Mouse (Mus musculus): Measurements from ENCODE around the gene Ern2. TPM values are rescaled to one million over a fixed set of nuclear protein-coding genes. Genes with fewer than 3 reads are reported as not detected.
A peak's percentile ranks its signal among the peaks of the same experiment; 100 is the strongest.

The Ern2 gene
- total RNA-seq, 2 experiments from 2014 or later = not detected

- ATAC-seq (replicated peaks; ENCODE audit: poor library complexity) = no peak
These were observed 26.0 kb downstream of the Ern2 start for GRCm38 (mm10) chr7:122160037-122160436.

GRCm38 (mm10) chr7:122158915-122159902 is 26.8 kb downstream of the Ern2 start, which contains the start of gene Plk1:
Plk1 (plus strand) TSS chr7:122159439.
- ATAC-seq (replicated peaks; ENCODE audit: poor library complexity) = peak; percentile 81

GRCm38 (mm10) chr7:122158488-122158887 is 27.5 kb downstream of the Ern2 start:
- no peak; the same call in 1 of the 2 replicates for ATAC-seq (replicated peaks; ENCODE audit: poor library complexity)

- ATAC-seq (replicated peaks; ENCODE audit: poor library complexity) = no peak
These were observed 33.5 kb downstream of the Ern2 start for GRCm38 (mm10) chr7:122152473-122152872.

GRCm38 (mm10) chr7:122140991-122141390 is 45.0 kb downstream of the Ern2 start:
- no peak for ATAC-seq (replicated peaks; ENCODE audit: poor library complexity)

- peak; percentile 54; the same call in 1 of the 2 replicates for ATAC-seq (replicated peaks; ENCODE audit: poor library complexity)
These were observed 47.8 kb downstream of the Ern2 start for GRCm38 (mm10) chr7:122138190-122138589.

- ATAC-seq (replicated peaks; ENCODE audit: poor library complexity) = no peak
These were observed 48.9 kb downstream of the Ern2 start for GRCm38 (mm10) chr7:122137071-122137470.

GRCm38 (mm10) chr7:122135070-122135469 is 50.9 kb downstream of the Ern2 start:
- peak; percentile 38 for ATAC-seq (replicated peaks; ENCODE audit: poor library complexity)

GRCm38 (mm10) chr7:122133338-122133625 is 52.7 kb downstream of the Ern2 start:
- no peak; the same call in 1 of the 2 replicates for ATAC-seq (replicated peaks; ENCODE audit: poor library complexity)

- peak; percentile 91 for ATAC-seq (replicated peaks; ENCODE audit: poor library complexity)
These were observed 53.3 kb downstream of the Ern2 start, which contains the start of the genes Palb2 and Dctn5 for GRCm38 (mm10) chr7:122132497-122133337. Palb2 (minus strand) TSS chr7:122132985. Dctn5 (plus strand) TSS chr7:122133041.

- ATAC-seq (replicated peaks; ENCODE audit: poor library complexity) = no peak
These were observed 54.2 kb downstream of the Ern2 start for GRCm38 (mm10) chr7:122131834-122132233.

- no peak for ATAC-seq (replicated peaks; ENCODE audit: poor library complexity)
These were observed 59.1 kb downstream of the Ern2 start for GRCm38 (mm10) chr7:122126946-122127345.

GRCm38 (mm10) chr7:122125636-122126035 is 60.4 kb downstream of the Ern2 start:
- ATAC-seq (replicated peaks; ENCODE audit: poor library complexity) = no peak

GRCm38 (mm10) chr7:122123518-122123917 is 62.5 kb downstream of the Ern2 start:
- ATAC-seq (replicated peaks; ENCODE audit: poor library complexity) = no peak

Other genes starting within 250 kb of the Ern2 start
- 15.1 and 17.9 TPM in 2 replicates for gene Cog7, start 204.5 kb downstream of the Ern2 start, total RNA-seq (2015)
- gene Cog7, start 204.5 kb downstream of the Ern2 start, total RNA-seq (2017) = 16.7 and 19.2 TPM in 2 replicates
- 17.1 and 20.0 TPM in 2 replicates for gene Gga2, start 165.0 kb downstream of the Ern2 start, total RNA-seq (2015)
- 19.7 and 21.4 TPM in 2 replicates for gene Gga2, start 165.0 kb downstream of the Ern2 start, total RNA-seq (2017)
- gene Ubfd1, start 119.0 kb downstream of the Ern2 start, total RNA-seq (2015) = 36.5 and 37.1 TPM in 2 replicates
- 30.7 and 35.9 TPM in 2 replicates for gene Ubfd1, start 119.0 kb downstream of the Ern2 start, total RNA-seq (2017)
- 4.1 and 5.7 TPM in 2 replicates for gene Ears2, start 118.9 kb downstream of the Ern2 start, total RNA-seq (2015)
- 6.6 and 7.7 TPM in 2 replicates for gene Ears2, start 118.9 kb downstream of the Ern2 start, total RNA-seq (2017)
- 277 and 282 TPM in 2 replicates for gene Ndufab1, start 84.3 kb downstream of the Ern2 start, total RNA-seq (2015)
- 77.0 and 77.4 TPM in 2 replicates for gene Ndufab1, start 84.3 kb downstream of the Ern2 start, total RNA-seq (2017)
- 26.8 and 26.9 TPM in 2 replicates for gene Palb2, start 53.2 kb downstream of the Ern2 start, total RNA-seq (2015)
- 21.9 and 22.2 TPM in 2 replicates for gene Palb2, start 53.2 kb downstream of the Ern2 start, total RNA-seq (2017)
- 61.3 and 62.8 TPM in 2 replicates for gene Dctn5, start 53.2 kb downstream of the Ern2 start, total RNA-seq (2015)
- 75.4 and 83.6 TPM in 2 replicates for gene Dctn5, start 53.2 kb downstream of the Ern2 start, total RNA-seq (2017)
- gene Plk1, start 26.8 kb downstream of the Ern2 start, total RNA-seq (2015) = 47.5 and 49.1 TPM in 2 replicates
- 41.1 and 45.4 TPM in 2 replicates for gene Plk1, start 26.8 kb downstream of the Ern2 start, total RNA-seq (2017)
- not detected in 2 replicates for gene Chp2, start 33.3 kb upstream of the Ern2 start, total RNA-seq (2015)
- gene Chp2, start 33.3 kb upstream of the Ern2 start, total RNA-seq (2017) = not detected in 2 replicates
- 34.1 and 39.9 TPM in 2 replicates for gene Prkcb, start 102.5 kb upstream of the Ern2 start, total RNA-seq (2015)
- 24.8 and 32.6 TPM in 2 replicates for gene Prkcb, start 102.5 kb upstream of the Ern2 start, total RNA-seq (2017)